Mouse (Mus musculus) erythroblast, embryonic 14.5 days (primary cell): ENCODE results near the gene Gm27021. TPM values are rescaled to one million over a fixed set of nuclear protein-coding genes. Genes with fewer than 3 reads are reported as not detected.

Experiments used
- H3K27me3 ChIP-seq: 2 replicates; pipeline ENCODE4 v1.6.1; 2012; ENCODE audit warnings: inconsistent platforms; ENCODE audit not compliant: control insufficient read depth
- H3K36me3 ChIP-seq: 2 replicates; pipeline ENCODE4 v1.6.1; 2012; ENCODE audit warnings: mild to moderate bottlenecking, inconsistent platforms; ENCODE audit not compliant: control insufficient read depth
- H3K4me1 ChIP-seq: 2 replicates; pipeline ENCODE4 v1.6.1; 2012; ENCODE audit warnings: inconsistent platforms; ENCODE audit not compliant: control insufficient read depth
- H3K4me3 ChIP-seq: replicated peaks from 2 replicates; pipeline ENCODE3; 2012; ENCODE audit warnings: moderate library complexity, mild to moderate bottlenecking, inconsistent platforms
- H3K9me3 ChIP-seq: 2 replicates; pipeline ENCODE4 v1.6.1; 2012; ENCODE audit warnings: low read length, inconsistent platforms, mixed read lengths; ENCODE audit not compliant: control insufficient read depth
- GATA1 ChIP-seq: IDR thresholded peaks from 2 replicates; pipeline ENCODE4 v1.6.1; 2012; ENCODE audit warnings: low read length, inconsistent platforms, mixed read lengths
- TAL1 ChIP-seq: IDR thresholded peaks from 3 replicates; pipeline ENCODE4 v1.6.1; 2012; ENCODE audit warnings: low read length, inconsistent platforms, mixed read lengths
- polyA plus RNA-seq: library from polyadenylated mRNA; stranded (reverse); fragments of >175 nt; gene quantifications from 2 replicates; pipeline ENCODE4 v1.2.3, GENCODE M21; 2012

Gm27021 gene
- polyA plus RNA-seq, 1 experiment: 0.74 TPM

DNA sequence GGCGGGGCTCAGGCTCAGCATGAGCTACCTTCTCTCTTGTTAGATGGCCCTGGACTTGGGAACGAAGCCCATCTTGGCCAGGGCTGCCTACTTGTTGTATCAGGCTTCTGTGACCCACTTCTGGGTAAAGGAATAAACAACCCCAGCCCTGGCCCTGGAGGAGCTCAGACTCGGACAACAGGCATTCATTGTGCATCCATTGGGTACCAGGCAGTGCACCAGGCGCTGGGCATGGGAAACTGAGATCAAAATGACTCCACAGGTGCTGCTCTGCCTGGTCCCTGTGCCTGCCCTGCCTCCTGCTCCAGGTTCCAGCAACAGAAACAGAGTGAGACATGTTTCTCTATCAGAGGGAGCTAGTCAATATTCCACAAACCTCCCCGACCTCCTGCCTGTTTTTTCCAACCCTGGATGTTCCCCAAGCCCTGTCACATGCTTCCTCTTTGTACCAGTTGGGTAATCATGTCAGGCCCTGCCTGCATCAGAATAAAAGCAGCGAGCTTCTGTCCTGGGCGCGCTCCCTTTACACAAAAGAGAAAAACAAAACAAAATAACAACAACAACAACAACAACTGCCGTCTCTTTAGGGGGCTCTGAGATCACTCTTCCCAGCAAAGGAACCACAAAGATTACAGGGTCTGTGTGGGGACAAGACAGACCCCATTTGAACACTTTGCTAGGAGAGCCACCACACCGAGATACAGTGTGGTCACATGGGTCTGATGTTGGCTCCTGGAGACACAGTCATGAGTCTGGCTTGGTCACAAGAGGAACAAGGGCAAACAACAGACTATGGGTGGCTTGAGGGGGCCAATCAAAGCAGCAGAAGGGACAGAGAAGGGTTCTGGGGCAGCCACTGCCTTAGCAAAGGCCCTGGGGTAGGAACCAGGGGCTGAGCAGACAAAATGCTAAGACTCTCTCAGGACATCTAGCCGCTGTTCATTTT, 48.4 kb downstream of the Gm27021 start:
- TF ChIP-seq GATA1 (no peak), TAL1 (no peak)

DNA sequence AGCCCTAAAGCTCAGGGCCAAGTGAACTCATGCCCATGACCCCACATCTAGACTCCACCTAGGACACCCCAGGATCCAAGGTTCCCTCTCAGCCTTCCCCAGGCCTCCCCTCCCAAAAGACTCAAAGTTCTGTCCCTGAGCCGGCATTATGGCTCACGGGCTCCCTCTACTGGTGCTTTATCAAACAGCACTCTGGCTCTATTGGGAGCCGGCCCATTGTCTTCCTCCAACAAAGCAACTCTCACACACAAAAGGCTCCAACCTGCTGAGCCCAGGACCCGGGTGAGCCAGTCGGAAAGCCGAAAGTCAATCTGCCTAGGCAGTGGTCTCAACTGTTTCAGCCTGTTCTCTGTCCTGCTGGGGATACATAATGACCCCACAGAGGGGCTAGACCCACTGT, 49.8 kb downstream of the Gm27021 start:
- TF ChIP-seq TAL1 (no peak), GATA1 (no peak)

More for the DNA sequence above, 48.4 kb downstream of the Gm27021 start:
- H3K27me3 ChIP-seq: peaks cover 3% of the 10 kb centered on the region; the same call in 1 of the 2 replicates
- H3K4me3 ChIP-seq: no peak overlapping the region
- no peaks in the 10 kb centered on the region for H3K36me3 ChIP-seq
- no peaks in the 10 kb centered on the region for H3K9me3 ChIP-seq
- peaks cover 4% of the 10 kb centered on the region for H3K4me1 ChIP-seq

DNA sequence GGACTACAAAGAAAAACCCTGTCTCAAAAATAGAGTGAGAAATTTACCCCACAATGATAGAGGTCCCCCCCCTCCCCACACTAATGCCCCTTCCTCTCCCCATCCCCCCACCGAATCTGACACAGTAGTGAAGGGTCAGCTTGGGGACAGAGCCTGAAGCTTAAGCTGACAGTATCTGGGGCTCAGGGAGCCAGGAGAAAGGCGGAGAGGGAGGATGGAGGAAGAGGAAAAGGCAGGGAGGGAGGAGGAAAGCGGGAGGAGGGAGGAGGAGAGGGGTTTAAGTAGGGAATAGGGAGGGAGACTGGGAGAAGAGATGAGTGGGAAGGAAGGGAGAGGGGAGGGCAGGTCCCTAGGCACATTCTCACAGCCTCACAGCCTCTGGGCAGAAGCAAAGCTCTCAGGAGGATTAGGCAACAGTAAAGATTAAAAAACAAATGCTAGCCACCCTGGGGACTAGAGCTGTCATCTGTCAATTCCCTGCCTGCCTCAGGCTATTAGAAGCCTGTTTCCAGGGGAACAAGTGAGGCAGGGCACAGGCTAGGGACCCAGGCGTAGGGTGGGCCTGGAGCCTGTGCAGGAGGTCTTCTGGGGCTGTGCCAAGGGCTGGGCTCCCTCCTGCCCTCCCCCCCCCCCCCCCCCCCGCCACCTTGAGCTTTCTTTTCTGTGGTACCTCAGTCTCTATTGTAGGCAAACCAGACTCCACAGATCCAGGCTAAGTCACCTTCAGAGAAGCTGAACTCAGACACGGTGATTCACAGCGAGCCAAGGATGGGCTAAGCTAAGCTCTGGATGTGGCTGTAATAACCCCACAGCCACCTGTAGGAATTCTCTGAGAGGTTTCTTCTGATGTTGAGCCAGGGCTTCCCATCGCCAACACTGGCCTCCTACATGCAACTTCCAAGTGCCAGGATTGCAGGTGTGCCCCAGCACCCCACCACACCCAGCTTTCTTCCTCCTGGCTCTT, 50.9 kb downstream of the Gm27021 start:
- TF ChIP-seq TAL1: no peak
- TF ChIP-seq GATA1: no peak
- Histone ChIP-seq H3K4me3 (no peak overlapping the region), H3K9me3 (no peaks in the 10 kb centered on the region), H3K36me3 (no peaks in the 10 kb centered on the region), H3K27me3 (peaks cover 16% of the 10 kb centered on the region), H3K4me1 (no peaks in the 10 kb centered on the region; the same call in 1 of the 2 replicates)

More for the DNA sequence above, 49.8 kb downstream of the Gm27021 start:
- Histone ChIP-seq H3K27me3 (peaks cover 16% of the 10 kb centered on the region), H3K4me1 (no peaks in the 10 kb centered on the region; the same call in none of the 2 replicates), H3K4me3 (no peak overlapping the region), H3K9me3 (no peaks in the 10 kb centered on the region), H3K36me3 (no peaks in the 10 kb centered on the region)

DNA sequence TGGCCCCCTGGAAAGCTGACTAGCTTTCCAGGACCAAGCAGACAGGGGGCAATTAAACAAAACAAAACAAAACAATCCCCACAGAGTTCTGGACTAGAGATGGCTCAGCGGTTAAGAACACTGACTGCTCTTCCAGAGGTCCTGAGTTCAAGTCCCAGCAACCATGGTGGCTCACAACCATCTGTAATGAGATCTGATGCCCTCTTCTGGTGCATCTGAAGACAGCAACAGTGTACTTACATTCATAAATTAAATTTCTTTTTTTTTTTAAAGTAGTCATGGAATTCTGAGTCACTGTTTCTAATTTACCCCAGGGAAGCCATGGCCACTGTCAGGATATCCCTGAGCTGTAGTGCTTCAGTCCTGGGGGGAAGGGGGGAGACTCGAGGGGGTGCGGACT, 53.4 kb downstream of the Gm27021 start:
- Histone ChIP-seq H3K9me3 (peaks cover 3% of the 10 kb centered on the region), H3K36me3 (no peaks in the 10 kb centered on the region), H3K4me1 (no peaks in the 10 kb centered on the region; the same call in 1 of the 2 replicates), H3K4me3 (no peak overlapping the region), H3K27me3 (peaks cover 16% of the 10 kb centered on the region)
- TF ChIP-seq TAL1 (no peak), GATA1 (no peak)

DNA sequence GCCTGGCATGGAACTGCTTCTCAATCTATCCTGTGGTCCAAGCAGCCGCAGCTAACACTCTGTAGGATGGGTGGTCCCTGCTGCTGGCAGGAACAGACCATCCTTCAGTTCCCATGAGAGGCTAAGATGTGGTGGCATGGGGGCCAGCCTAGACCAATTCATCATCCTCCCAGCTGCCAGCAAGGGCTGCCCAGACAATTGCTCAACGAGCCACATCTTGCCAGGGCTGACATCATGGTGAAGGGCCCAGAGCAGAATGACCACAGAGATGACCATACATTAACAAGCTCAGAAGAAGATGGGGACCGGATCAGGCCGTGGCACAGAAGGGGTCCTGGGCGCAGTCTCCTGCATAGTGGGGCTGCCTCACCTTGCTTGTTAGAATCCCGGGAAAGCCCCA, 57.1 kb downstream of the Gm27021 start:
- peaks cover 13% of the 10 kb centered on the region for H3K27me3 ChIP-seq
- no peak overlapping the region for H3K4me3 ChIP-seq
- H3K9me3 ChIP-seq: peaks cover 3% of the 10 kb centered on the region
- no peak for TF ChIP-seq TAL1
- TF ChIP-seq GATA1: no peak
- H3K36me3 ChIP-seq: no peaks in the 10 kb centered on the region
- peaks cover 14% of the 10 kb centered on the region for H3K4me1 ChIP-seq

DNA sequence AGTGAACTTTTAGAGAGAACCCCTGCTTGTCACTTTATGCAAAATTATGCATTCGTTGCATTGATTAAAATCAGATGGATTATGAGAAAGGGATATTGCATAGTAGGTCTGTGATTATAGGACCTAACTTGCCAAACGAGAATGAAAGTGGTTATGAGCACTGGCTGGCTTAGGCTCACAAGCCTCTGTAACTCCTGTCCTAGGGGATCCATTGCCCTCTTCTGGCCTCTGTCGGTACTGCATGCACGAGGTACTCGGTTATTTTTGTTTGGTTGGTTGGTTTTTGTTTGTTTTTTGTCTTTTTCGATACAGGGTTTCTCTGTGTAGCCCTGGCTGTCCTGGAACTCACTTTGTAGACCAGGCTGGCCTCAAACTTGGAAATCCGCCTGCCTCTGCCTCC, 60.0 kb downstream of the Gm27021 start:
- TF ChIP-seq GATA1 (no peak), TAL1 (no peak)
- H3K4me1 ChIP-seq: peaks cover 14% of the 10 kb centered on the region
- peaks cover 3% of the 10 kb centered on the region for H3K9me3 ChIP-seq
- no peaks in the 10 kb centered on the region for H3K36me3 ChIP-seq
- H3K4me3 ChIP-seq: no peak overlapping the region
- no peaks in the 10 kb centered on the region for H3K27me3 ChIP-seq

DNA sequence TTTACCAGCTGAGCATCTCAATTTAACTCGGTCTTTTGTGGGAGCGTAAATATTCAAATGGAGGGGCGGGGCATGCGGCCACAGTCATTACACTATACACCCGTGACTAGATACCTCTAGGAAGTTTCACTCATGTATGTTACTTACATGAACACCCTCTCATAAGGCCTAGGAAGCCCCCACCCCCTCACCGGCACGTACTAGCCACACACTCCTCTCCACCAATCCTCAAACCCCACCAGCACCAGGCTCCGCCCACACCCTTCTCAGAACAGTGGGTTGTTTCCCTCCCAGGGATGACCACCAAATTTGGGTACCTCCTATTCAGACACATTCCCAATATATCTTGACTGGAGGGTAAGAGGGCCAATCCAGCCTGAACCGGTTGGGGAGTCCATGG, 60.4 kb downstream of the Gm27021 start:
- no peak overlapping the region for H3K4me3 ChIP-seq
- H3K27me3 ChIP-seq: no peaks in the 10 kb centered on the region
- peaks cover 3% of the 10 kb centered on the region for H3K9me3 ChIP-seq
- peaks cover 14% of the 10 kb centered on the region for H3K4me1 ChIP-seq
- TF ChIP-seq TAL1 (no peak), GATA1 (no peak)
- H3K36me3 ChIP-seq: no peaks in the 10 kb centered on the region

DNA sequence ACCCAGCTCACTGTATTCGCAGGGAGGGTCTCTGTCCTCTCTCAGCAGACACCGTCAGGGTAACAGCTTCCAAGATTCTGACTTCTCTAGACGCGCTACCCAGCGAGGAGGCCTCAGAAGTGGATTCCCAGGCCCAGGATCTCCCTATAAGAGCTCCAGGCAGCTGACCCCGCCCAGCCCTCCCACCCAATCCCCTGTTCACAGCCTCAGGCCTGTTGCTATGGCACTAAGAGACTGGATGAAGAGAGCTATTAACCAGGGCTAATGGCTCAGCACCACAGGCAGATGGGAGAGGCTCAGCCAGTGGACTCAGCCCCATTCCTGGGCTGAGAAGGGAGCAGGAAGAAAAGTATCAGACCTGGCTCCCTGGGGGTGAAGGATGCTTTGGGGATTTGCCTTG, 65.2 kb downstream of the Gm27021 start:
- TF ChIP-seq GATA1: no peak
- TF ChIP-seq TAL1: no peak
- H3K4me3 ChIP-seq: no peak overlapping the region
- peaks cover 6% of the 10 kb centered on the region for H3K4me1 ChIP-seq
- H3K9me3 ChIP-seq: peaks cover 10% of the 10 kb centered on the region
- peaks cover 8% of the 10 kb centered on the region for H3K27me3 ChIP-seq
- H3K36me3 ChIP-seq: no peaks in the 10 kb centered on the region
